9 mouse cellular contexts compared by ENCODE assay signal in the genomic region with DNA sequence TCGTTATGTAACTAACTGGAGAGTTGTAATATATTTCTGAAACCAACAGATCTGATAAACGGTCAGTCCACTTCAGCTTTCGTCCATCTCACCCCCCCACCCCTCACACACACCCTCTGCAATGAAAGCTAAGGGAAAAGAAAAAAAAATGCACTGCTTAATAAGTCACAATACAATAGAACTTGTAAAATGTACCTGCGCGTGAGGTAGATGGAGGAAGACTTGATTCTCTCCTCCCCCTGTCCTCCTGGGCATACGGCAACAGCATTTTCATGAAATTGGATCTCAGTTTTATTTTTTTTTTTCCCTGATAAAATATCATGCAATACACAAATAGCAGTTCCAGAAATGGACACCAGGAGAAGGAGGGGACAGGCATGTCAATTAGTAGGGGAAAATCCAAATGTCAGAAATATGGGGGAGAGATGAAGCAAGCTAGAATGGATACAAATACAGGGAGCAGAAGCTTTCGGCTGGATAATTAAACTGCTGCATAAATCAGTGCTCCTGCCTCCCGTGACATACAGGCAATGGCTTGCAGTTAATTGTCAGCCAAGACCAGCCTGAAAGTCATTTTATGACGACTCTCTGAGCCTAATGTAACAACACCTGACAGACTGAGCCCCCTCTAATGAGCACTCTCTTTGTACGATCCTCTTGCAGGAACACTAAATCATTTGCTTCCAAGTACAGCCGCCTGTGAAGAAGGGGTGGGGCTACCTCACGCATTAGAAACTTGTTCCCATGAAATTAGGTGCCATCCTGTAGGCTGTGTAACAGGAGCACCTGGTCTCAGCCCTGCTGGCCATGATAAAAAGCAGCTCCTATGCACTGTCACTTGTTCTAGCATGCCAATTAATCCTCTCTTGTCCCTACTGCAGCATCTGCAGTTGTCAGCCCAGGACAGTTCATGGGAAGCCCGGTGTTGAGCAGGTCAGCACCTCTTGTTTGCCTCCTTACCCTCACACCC. TPM values are rescaled to one million over a fixed set of nuclear protein-coding genes. Genes with fewer than 3 reads are reported as not detected.
DNase-seq lines count a peak whose midpoint lies in the region; ATAC-seq and TF ChIP-seq lines count a peak whose summit lies in the region.
"Had no signal": no experiment of that assay in that cellular context is flagged by ENCODE, and none has a peak within 500 bp of the region (broad histone marks: within the 10 kb centered on the region; RNA-seq: fewer than 3 reads in every experiment).

No protein-coding gene starts in this region.

- H3K4me3 ChIP-seq in cerebellum, adult 2 months (replicated peaks; ENCODE audit: insufficient read depth, low read depth, low read length), result peak overlapping the region; percentile 51
- peak overlapping the region; percentile 47 for H3K4me3 ChIP-seq in left cerebral cortex, adult 2 months
- H3K4me3 ChIP-seq in hindbrain, embryonic 14.5 days (replicated peaks; ENCODE audit: low read length), result peak overlapping the region; percentile 18
- H3K4me3 ChIP-seq in midbrain, embryonic 15.5 days, result peak overlapping the region; percentile 26
- H3K4me3 ChIP-seq: liver, embryonic 15.5 days had no signal

- peak overlapping the region; percentile 49 for H3K9ac ChIP-seq in hindbrain, embryonic 14.5 days
- no peak overlapping the region for H3K9ac ChIP-seq in midbrain, embryonic 15.5 days
- H3K9ac ChIP-seq: liver, embryonic 15.5 days had no signal

- no peaks in the 10 kb centered on the region for H3K9me3 ChIP-seq in hindbrain, embryonic 14.5 days (ENCODE audit: control insufficient read depth, low read length)
- H3K9me3 ChIP-seq in midbrain, embryonic 15.5 days, result no peaks in the 10 kb centered on the region
- H3K9me3 ChIP-seq: liver, embryonic 15.5 days had no signal

- H3K4me1 ChIP-seq in cerebellum, adult 2 months (ENCODE audit: control insufficient read depth, insufficient read depth, low read length), result no peaks in the 10 kb centered on the region
- no peaks in the 10 kb centered on the region; the same call in 1 of the 2 replicates for H3K4me1 ChIP-seq in hindbrain, embryonic 14.5 days (replicated peaks; ENCODE audit: control insufficient read depth, insufficient read depth, low read length)
- no peaks in the 10 kb centered on the region for H3K4me1 ChIP-seq in midbrain, embryonic 15.5 days
- H3K4me1 ChIP-seq: liver, embryonic 15.5 days had no signal

- TF ChIP-seq CTCF in cerebellum, adult 2 months (IDR thresholded peaks at IDR 0.05; ENCODE audit: borderline replicate concordance, insufficient read depth, low read depth, low read length), result no peak
- TF ChIP-seq CTCF in left cerebral cortex, adult 2 months (IDR thresholded peaks at IDR 0.05), result peak; percentile 51

- H3K27ac ChIP-seq in cerebellum, adult 2 months (ENCODE audit: insufficient read depth, low read length), result no peak overlapping the region
- peak overlapping the region; percentile 89 for H3K27ac ChIP-seq in left cerebral cortex, adult 2 months
- H3K27ac ChIP-seq in hindbrain, embryonic 14.5 days, result peak overlapping the region; percentile 41
- peak overlapping the region; percentile 55 for H3K27ac ChIP-seq in midbrain, embryonic 15.5 days
- H3K27ac ChIP-seq: liver, embryonic 15.5 days had no signal

- H3K27me3 ChIP-seq in cerebellum, adult 2 months (ENCODE audit: control insufficient read depth, insufficient read depth, low read length), result no peaks in the 10 kb centered on the region; the same call in 1 of the 2 replicates
- H3K27me3 ChIP-seq in hindbrain, embryonic 14.5 days (ENCODE audit: control insufficient read depth, insufficient read depth, low read length), result peaks cover 3% of the 10 kb centered on the region; the same call in 1 of the 2 replicates
- H3K27me3 ChIP-seq in midbrain, embryonic 15.5 days (replicated peaks), result peaks cover 3% of the 10 kb centered on the region; the same call in 1 of the 2 replicates

- intact Hi-C loops in left cerebral cortex, adult 2 months (cut with DNase I), result loop anchor here (5.0 to 10.0 kb wide), 4 partner anchors 271 to 739 kb away; no protein-coding TSS in a partner anchor

- H3K36me3 ChIP-seq in hindbrain, embryonic 14.5 days (replicated peaks; ENCODE audit: control insufficient read depth, insufficient read depth), result no peaks in the 10 kb centered on the region
- H3K36me3 ChIP-seq in midbrain, embryonic 15.5 days (replicated peaks), result no peaks in the 10 kb centered on the region
- H3K36me3 ChIP-seq: liver, embryonic 15.5 days had no signal

- ATAC-seq in hindbrain, embryonic 14.5 days (ENCODE audit: low FRiP score), result peak; percentile 80
- ATAC-seq in midbrain, embryonic 15.5 days (replicated peaks), result peak; percentile 93
- no peak for ATAC-seq in monocyte, adult 5-6 weeks (replicated peaks; ENCODE audit: insufficient number of reproducible peaks, low FRiP score, low TSS enrichment, poor library complexity, severe bottlenecking)

- DNase-seq in cerebellum, adult 2 months, result peak; percentile 21 to 23
- DNase-seq in cerebellum, adult 11-12 months, result no peak
- DNase-seq in left cerebral cortex, adult 2 months (ENCODE audit: extremely low spot score in 1 of 2, low spot score in 2 of 2), result peak in 1 of 2 experiments; percentile 52
- no peak for DNase-seq in left cerebral cortex, adult 11 months (ENCODE audit: low spot score)
- peak; percentile 63 for DNase-seq in hindbrain, embryonic 14.5 days (ENCODE audit: low spot score)
- DNase-seq in adrenal gland, postnatal 14 days, result no peak

- WGBS in cerebellum, adult 2 months, result 50% methylated on average over 13 of the region's 13 CpGs
- 56% methylated on average over 13 of the region's 13 CpGs for WGBS in hindbrain, embryonic 14.5 days
- 53% methylated on average over 13 of the region's 13 CpGs for WGBS in midbrain, embryonic 15.5 days

- peak overlapping the region; percentile 46 for H3K4me2 ChIP-seq in hindbrain, embryonic 14.5 days (replicated peaks)
- H3K4me2 ChIP-seq in midbrain, embryonic 15.5 days, result peak overlapping the region; percentile 38
- H3K4me2 ChIP-seq: liver, embryonic 15.5 days had no signal

- no peak for TF ChIP-seq POLR2A in cerebellum, adult 2 months (IDR thresholded peaks at IDR 0.05; ENCODE audit: borderline replicate concordance, insufficient read depth, low read length)

RNA-seq across cellular contexts. Expression of a gene that starts 11.7 kb away (rescaled TPM):
- polyA plus RNA-seq in cerebellum, adult 2 months (2012; rRNA removed), result 1.8 TPM in 2 replicates
- total RNA-seq in left cerebral cortex, adult 2 months (2021), result 10 to 100 TPM; 21.6 to 22.4 TPM
- 1.1 TPM in 2 replicates for polyA plus RNA-seq in hindbrain, embryonic 14.5 days (2014; fragmentation: Nextera tagmentation; extraction: Ambion mirVana)
- polyA plus RNA-seq in midbrain, embryonic 15.5 days (2015; fragmentation: Nextera tagmentation; extraction: Ambion mirVana), result 0.98 and 1.1 TPM in 2 replicates
- 0.10 to 0.32 TPM in 2 of 3 replicates, not detected in the other for total RNA-seq in monocyte, adult 5-6 weeks (2017)
- 1.8 and 2.3 TPM in 2 replicates for total RNA-seq in adrenal gland, postnatal 14 days (2021)

Comparison
In these comparisons a context has a peak if more than half of its experiments do, and no peak if none do; other contexts are left out.
1. DNase-seq: peak in cerebellum, adult 2 months (2 of 2) and hindbrain, embryonic 14.5 days (single experiment); none in cerebellum, adult 11-12 months (single experiment), left cerebral cortex, adult 11 months (single experiment) and adrenal gland, postnatal 14 days (single experiment).
2. Peak in every context shown above with its lines, with median percentiles within 50 percentile points of each other: H3K4me3 ChIP-seq.